Mouse (Mus musculus): Measurements from ENCODE around the gene Isy1. TPM values are rescaled to one million over a fixed set of nuclear protein-coding genes. Genes with fewer than 3 reads are reported as not detected.

Gene Isy1
- polyA plus RNA-seq, 1 experiment from 2014 or later: 69.4 TPM

GRCm38 (mm10) chr6:87870440-87870839, 31.8 kb upstream of the Isy1 start:
- WGBS: 74% methylated on average over 1 of the region's 1 CpGs
- Histone ChIP-seq H3K4me3 (no peak overlapping the region), H3K27ac (replicated peaks) (no peak overlapping the region), H3K27me3 (replicated peaks; ENCODE audit: low read depth, poor library complexity, severe bottlenecking) (no peaks in the 10 kb centered on the region), H3K36me3 (replicated peaks) (no peaks in the 10 kb centered on the region), H3K9me3 (no peaks in the 10 kb centered on the region), H3K4me1 (no peaks in the 10 kb centered on the region)
- DNase-seq (ENCODE audit: low spot score): no peak

GRCm38 (mm10) chr6:87868871-87869506, 30.4 kb upstream of the Isy1 start:
- H3K36me3 ChIP-seq (replicated peaks): no peaks in the 10 kb centered on the region
- no peak overlapping the region for H3K4me3 ChIP-seq
- no peaks in the 10 kb centered on the region for H3K4me1 ChIP-seq
- DNase-seq (ENCODE audit: low spot score): no peak
- no peaks in the 10 kb centered on the region for H3K27me3 ChIP-seq (replicated peaks; ENCODE audit: low read depth, poor library complexity, severe bottlenecking)
- H3K9me3 ChIP-seq: no peaks in the 10 kb centered on the region
- 80% methylated on average over 9 of the region's 9 CpGs for WGBS
- H3K27ac ChIP-seq (replicated peaks): no peak overlapping the region

GRCm38 (mm10) chr6:87867256-87867655, 28.7 kb upstream of the Isy1 start:
- no peak overlapping the region for H3K4me3 ChIP-seq
- H3K27me3 ChIP-seq (replicated peaks; ENCODE audit: low read depth, poor library complexity, severe bottlenecking): no peaks in the 10 kb centered on the region
- H3K9me3 ChIP-seq: no peaks in the 10 kb centered on the region
- 83% methylated on average over 2 of the region's 2 CpGs for WGBS
- no peak overlapping the region for H3K27ac ChIP-seq (replicated peaks)
- H3K4me1 ChIP-seq: no peaks in the 10 kb centered on the region
- no peak for DNase-seq (ENCODE audit: low spot score)
- H3K36me3 ChIP-seq (replicated peaks): no peaks in the 10 kb centered on the region

GRCm38 (mm10) chr6:87866211-87866610, 27.6 kb upstream of the Isy1 start:
- no peak overlapping the region for H3K27ac ChIP-seq (replicated peaks)
- no peaks in the 10 kb centered on the region for H3K27me3 ChIP-seq (replicated peaks; ENCODE audit: low read depth, poor library complexity, severe bottlenecking)
- no peak for DNase-seq (ENCODE audit: low spot score)
- no peak overlapping the region for H3K4me3 ChIP-seq
- H3K4me1 ChIP-seq: no peaks in the 10 kb centered on the region
- WGBS: 87% methylated on average over 6 of the region's 6 CpGs
- H3K9me3 ChIP-seq: no peaks in the 10 kb centered on the region
- H3K36me3 ChIP-seq (replicated peaks): no peaks in the 10 kb centered on the region

- H3K4me3 ChIP-seq: no peak overlapping the region
- no peaks in the 10 kb centered on the region for H3K9me3 ChIP-seq
- DNase-seq (ENCODE audit: low spot score): no peak
- no peaks in the 10 kb centered on the region for H3K4me1 ChIP-seq
- WGBS: 71% methylated on average over 1 of the region's 1 CpGs
- H3K27ac ChIP-seq (replicated peaks): no peak overlapping the region
- H3K27me3 ChIP-seq (replicated peaks; ENCODE audit: low read depth, poor library complexity, severe bottlenecking): no peaks in the 10 kb centered on the region
- no peaks in the 10 kb centered on the region for H3K36me3 ChIP-seq (replicated peaks)
Observed at GRCm38 (mm10) chr6:87857071-87857470, 18.5 kb upstream of the Isy1 start.

- DNase-seq (ENCODE audit: low spot score): no peak
- WGBS: 84% methylated on average over 4 of the region's 4 CpGs
- H3K36me3 ChIP-seq (replicated peaks): peaks cover 6% of the 10 kb centered on the region
Observed at GRCm38 (mm10) chr6:87853446-87853845, 14.8 kb upstream of the Isy1 start.

GRCm38 (mm10) chr6:87851871-87852270, 13.3 kb upstream of the Isy1 start:
- 83% methylated on average over 6 of the region's 6 CpGs for WGBS
- no peak overlapping the region for H3K27ac ChIP-seq (replicated peaks)
- no peaks in the 10 kb centered on the region for H3K27me3 ChIP-seq (replicated peaks; ENCODE audit: low read depth, poor library complexity, severe bottlenecking)
- H3K36me3 ChIP-seq (replicated peaks): peaks cover 21% of the 10 kb centered on the region
- peak overlapping the region; percentile 100 for H3K4me3 ChIP-seq
- DNase-seq (ENCODE audit: low spot score): no peak
- H3K4me1 ChIP-seq: peaks cover 30% of the 10 kb centered on the region
- H3K9me3 ChIP-seq: no peaks in the 10 kb centered on the region

More at GRCm38 (mm10) chr6:87853446-87853845, 14.8 kb upstream of the Isy1 start:
- Histone ChIP-seq H3K9me3 (no peaks in the 10 kb centered on the region), H3K4me3 (no peak overlapping the region), H3K27me3 (replicated peaks; ENCODE audit: low read depth, poor library complexity, severe bottlenecking) (no peaks in the 10 kb centered on the region), H3K4me1 (peaks cover 14% of the 10 kb centered on the region), H3K27ac (replicated peaks) (no peak overlapping the region)

GRCm38 (mm10) chr6:87850900-87851614, 12.5 kb upstream of the Isy1 start, which contains the start of gene Cnbp:
Cnbp (minus strand) TSS chr6:87851106.
- H3K27ac ChIP-seq (replicated peaks): peak within 1 kb of the TSS; percentile 100
- no peaks in the 10 kb centered on the region for H3K9me3 ChIP-seq
- peaks cover 30% of the 10 kb centered on the region for H3K36me3 ChIP-seq (replicated peaks)
- DNase-seq (ENCODE audit: low spot score): peak; percentile 98
- H3K4me3 ChIP-seq: peak within 1 kb of the TSS; percentile 100
- no peaks in the 10 kb centered on the region for H3K27me3 ChIP-seq (replicated peaks; ENCODE audit: low read depth, poor library complexity, severe bottlenecking)
- under 1% methylated on average over 55 of the region's 55 CpGs for WGBS
- H3K4me1 ChIP-seq: peaks cover 33% of the 10 kb centered on the region

GRCm38 (mm10) chr6:87850155-87850899, 11.7 kb upstream of the Isy1 start:
- DNase-seq (ENCODE audit: low spot score): peak; percentile 71
- Histone ChIP-seq H3K27ac (replicated peaks) (peak overlapping the region; percentile 100), H3K27me3 (replicated peaks; ENCODE audit: low read depth, poor library complexity, severe bottlenecking) (no peaks in the 10 kb centered on the region), H3K9me3 (no peaks in the 10 kb centered on the region), H3K4me3 (peak overlapping the region; percentile 100), H3K36me3 (replicated peaks) (peaks cover 37% of the 10 kb centered on the region), H3K4me1 (peaks cover 33% of the 10 kb centered on the region)
- under 1% methylated on average over 73 of the region's 73 CpGs for WGBS

GRCm38 (mm10) chr6:87849780-87850154, 11.2 kb upstream of the Isy1 start:
- WGBS: under 1% methylated on average over 8 of the region's 8 CpGs
- H3K4me3 ChIP-seq: peak overlapping the region; percentile 100
- H3K36me3 ChIP-seq (replicated peaks): peaks cover 42% of the 10 kb centered on the region
- H3K27me3 ChIP-seq (replicated peaks; ENCODE audit: low read depth, poor library complexity, severe bottlenecking): no peaks in the 10 kb centered on the region
- H3K9me3 ChIP-seq: no peaks in the 10 kb centered on the region
- peak; percentile 70 for DNase-seq (ENCODE audit: low spot score)
- H3K4me1 ChIP-seq: peaks cover 33% of the 10 kb centered on the region
- peak overlapping the region; percentile 100 for H3K27ac ChIP-seq (replicated peaks)

GRCm38 (mm10) chr6:87846813-87847212, 8.2 kb upstream of the Isy1 start:
- DNase-seq (ENCODE audit: low spot score): no peak
- peaks cover 33% of the 10 kb centered on the region for H3K4me1 ChIP-seq
- no peak overlapping the region for H3K27ac ChIP-seq (replicated peaks)
- 0 out of 2 replicates have a peak overlapping the region, but pooled peaks have one; percentile 16 for H3K4me3 ChIP-seq
- H3K27me3 ChIP-seq (replicated peaks; ENCODE audit: low read depth, poor library complexity, severe bottlenecking): no peaks in the 10 kb centered on the region
- 90% methylated on average over 1 of the region's 1 CpGs for WGBS
- H3K9me3 ChIP-seq: no peaks in the 10 kb centered on the region
- H3K36me3 ChIP-seq (replicated peaks): peaks cover 72% of the 10 kb centered on the region

GRCm38 (mm10) chr6:87845031-87845695, 6.6 kb upstream of the Isy1 start:
- Histone ChIP-seq H3K9me3 (no peaks in the 10 kb centered on the region), H3K27ac (replicated peaks) (no peak overlapping the region), H3K36me3 (replicated peaks) (peaks cover 82% of the 10 kb centered on the region), H3K4me1 (peaks cover 27% of the 10 kb centered on the region), H3K4me3 (no peak overlapping the region), H3K27me3 (replicated peaks; ENCODE audit: low read depth, poor library complexity, severe bottlenecking) (no peaks in the 10 kb centered on the region)
- no peak for DNase-seq (ENCODE audit: low spot score)
- WGBS: 92% methylated on average over 13 of the region's 13 CpGs
